Mouse (Mus musculus): ENCODE measurements around the gene Grasp. TPM values are rescaled to one million over a fixed set of nuclear protein-coding genes. Genes with fewer than 3 reads are reported as not detected.
A peak's percentile ranks its signal among the peaks of the same experiment; 100 is the strongest.

The Grasp gene
- polyA plus RNA-seq, 1 experiment, result 5.3 TPM

DNA sequence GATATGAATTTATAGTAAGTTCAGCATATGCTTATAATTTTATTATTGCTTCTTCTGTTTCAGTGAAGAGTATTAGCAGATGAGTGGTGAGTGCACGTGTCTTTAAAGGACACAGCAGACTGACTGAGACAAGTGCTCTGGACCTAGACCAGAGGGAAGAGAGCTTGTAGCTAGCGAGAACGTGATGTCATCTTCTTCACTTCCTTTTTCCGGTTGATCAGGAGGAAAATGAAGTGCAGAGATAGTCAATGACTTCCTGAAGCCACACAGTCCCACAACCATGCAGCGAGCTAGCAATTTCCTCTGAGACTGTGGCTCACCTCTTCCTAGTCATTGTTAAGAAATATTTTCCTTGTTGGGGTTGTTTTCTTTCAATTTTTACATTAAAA is 33.2 kb upstream of the Grasp start:
- no peak overlapping the region for H3K4me3 ChIP-seq (replicated peaks; ENCODE audit: insufficient read depth, low read depth, low read length)
- 51% methylated on average over 5 of the region's 5 CpGs for WGBS
- TF ChIP-seq POLR2A (IDR thresholded peaks at IDR 0.05; ENCODE audit: borderline replicate concordance, insufficient read depth, low read length) (no peak), CTCF (IDR thresholded peaks at IDR 0.05; ENCODE audit: borderline replicate concordance, insufficient read depth, low read depth, low read length) (no peak)

DNA sequence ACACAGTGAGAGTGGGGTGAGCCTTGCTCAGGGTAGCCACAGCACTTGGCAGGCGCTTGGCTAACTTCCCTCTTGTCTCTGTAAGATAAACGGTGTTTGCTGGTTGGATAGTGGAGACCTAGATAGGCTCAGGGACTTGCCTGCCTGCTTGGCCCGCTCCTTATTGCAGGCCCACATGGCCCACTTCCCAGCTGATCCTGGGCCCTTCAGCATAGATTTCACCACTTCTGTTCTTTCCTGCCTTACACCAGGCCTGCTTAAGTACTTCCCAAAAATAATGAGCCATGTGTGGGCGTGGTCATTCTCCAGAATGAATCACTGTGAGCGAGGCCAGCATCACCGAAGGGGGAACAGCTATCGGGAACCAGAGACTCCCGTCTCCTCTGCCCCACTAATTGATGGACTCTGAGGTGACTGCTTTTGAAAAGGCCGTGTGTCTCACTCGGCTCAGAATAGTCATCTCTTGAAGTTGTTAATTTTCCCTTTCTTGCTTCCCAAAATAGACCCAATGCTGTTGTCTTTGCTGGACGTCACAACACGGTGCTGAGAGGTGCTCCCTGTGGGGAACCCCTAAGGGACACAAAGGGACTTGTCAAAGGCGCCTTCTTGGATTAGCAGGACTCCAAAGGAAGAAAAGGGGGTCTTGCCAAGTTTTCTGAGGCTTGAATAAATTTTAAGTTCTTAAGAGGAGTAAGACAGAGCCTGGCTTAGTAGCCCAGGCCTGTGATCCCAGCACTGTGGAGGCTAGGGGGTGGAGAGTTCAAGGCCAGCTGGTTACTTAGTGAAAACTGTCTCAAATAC is 32.3 kb upstream of the Grasp start:
- TF ChIP-seq CTCF (IDR thresholded peaks at IDR 0.05; ENCODE audit: borderline replicate concordance, insufficient read depth, low read depth, low read length) (no peak), POLR2A (IDR thresholded peaks at IDR 0.05; ENCODE audit: borderline replicate concordance, insufficient read depth, low read length) (no peak)
- no peak overlapping the region for H3K4me3 ChIP-seq (replicated peaks; ENCODE audit: insufficient read depth, low read depth, low read length)
- H3K27ac ChIP-seq (ENCODE audit: insufficient read depth, low read length), result peak overlapping the region; percentile 40; the same call in 1 of the 2 replicates
- peaks cover 32% of the 10 kb centered on the region for H3K4me1 ChIP-seq (ENCODE audit: control insufficient read depth, insufficient read depth, low read length)
- WGBS, result 32% methylated on average over 13 of the region's 13 CpGs
- no peak for DNase-seq
- H3K27me3 ChIP-seq (ENCODE audit: control insufficient read depth, insufficient read depth, low read length), result no peaks in the 10 kb centered on the region

More for the DNA sequence above, 33.2 kb upstream of the Grasp start:
- H3K27me3 ChIP-seq (ENCODE audit: control insufficient read depth, insufficient read depth, low read length), result no peaks in the 10 kb centered on the region
- no peak for DNase-seq
- peaks cover 32% of the 10 kb centered on the region for H3K4me1 ChIP-seq (ENCODE audit: control insufficient read depth, insufficient read depth, low read length)
- no peak overlapping the region for H3K27ac ChIP-seq (ENCODE audit: insufficient read depth, low read length)

DNA sequence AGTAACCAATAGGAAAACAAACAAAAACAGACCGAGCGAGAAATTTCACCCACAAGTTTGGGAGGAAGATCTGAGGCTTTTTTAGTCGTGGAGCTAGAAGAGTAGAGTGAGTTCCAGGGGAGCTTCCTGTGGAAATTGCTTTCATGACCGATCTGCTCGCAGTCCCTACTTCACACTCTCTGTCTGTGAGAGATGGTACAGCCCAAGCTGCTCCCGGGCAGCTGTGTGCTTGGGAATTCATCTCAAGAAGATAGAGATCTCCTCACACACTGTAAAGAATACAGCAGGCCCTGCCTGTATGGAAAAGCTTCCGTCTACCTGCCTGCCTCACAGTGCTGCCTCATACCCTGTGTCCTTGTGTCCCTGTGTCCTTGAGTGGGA is 31.7 kb upstream of the Grasp start:
- H3K27ac ChIP-seq (ENCODE audit: insufficient read depth, low read length), result no peak overlapping the region
- WGBS, result 52% methylated on average over 7 of the region's 7 CpGs
- DNase-seq, result no peak

DNA sequence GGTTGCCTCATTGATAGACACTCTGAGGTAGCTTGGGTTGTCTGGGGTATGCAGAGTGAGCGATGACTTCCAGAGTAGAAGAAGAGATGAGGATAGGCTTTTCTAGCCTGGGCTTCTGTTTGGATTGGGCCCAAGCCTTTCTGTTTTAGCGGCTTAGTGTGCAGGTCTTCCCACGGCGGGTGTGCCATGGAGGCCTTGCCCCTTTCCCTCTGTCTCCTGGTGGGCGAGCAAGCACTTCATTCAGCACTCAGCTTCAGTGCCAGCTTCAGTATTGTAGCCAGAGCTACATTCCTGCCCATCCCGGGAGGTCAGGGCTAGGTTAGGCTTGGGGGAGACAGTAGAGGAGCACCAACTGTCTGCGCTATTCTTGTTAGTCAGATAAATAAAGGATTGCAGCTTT is 31.3 kb upstream of the Grasp start:
- no peak overlapping the region for H3K27ac ChIP-seq (ENCODE audit: insufficient read depth, low read length)
- TF ChIP-seq CTCF (IDR thresholded peaks at IDR 0.05; ENCODE audit: borderline replicate concordance, insufficient read depth, low read depth, low read length), result no peak
- no peak for TF ChIP-seq POLR2A (IDR thresholded peaks at IDR 0.05; ENCODE audit: borderline replicate concordance, insufficient read depth, low read length)
- no peak overlapping the region for H3K4me3 ChIP-seq (replicated peaks; ENCODE audit: insufficient read depth, low read depth, low read length)
- no peak for DNase-seq
- H3K27me3 ChIP-seq (ENCODE audit: control insufficient read depth, insufficient read depth, low read length), result no peaks in the 10 kb centered on the region
- H3K4me1 ChIP-seq (ENCODE audit: control insufficient read depth, insufficient read depth, low read length), result peaks cover 27% of the 10 kb centered on the region
- WGBS, result 52% methylated on average over 7 of the region's 7 CpGs

More for the DNA sequence above, 31.7 kb upstream of the Grasp start:
- H3K4me3 ChIP-seq (replicated peaks; ENCODE audit: insufficient read depth, low read depth, low read length), result no peak overlapping the region
- no peaks in the 10 kb centered on the region for H3K27me3 ChIP-seq (ENCODE audit: control insufficient read depth, insufficient read depth, low read length)
- TF ChIP-seq CTCF (IDR thresholded peaks at IDR 0.05; ENCODE audit: borderline replicate concordance, insufficient read depth, low read depth, low read length) (no peak), POLR2A (IDR thresholded peaks at IDR 0.05; ENCODE audit: borderline replicate concordance, insufficient read depth, low read length) (no peak)
- peaks cover 29% of the 10 kb centered on the region for H3K4me1 ChIP-seq (ENCODE audit: control insufficient read depth, insufficient read depth, low read length)

DNA sequence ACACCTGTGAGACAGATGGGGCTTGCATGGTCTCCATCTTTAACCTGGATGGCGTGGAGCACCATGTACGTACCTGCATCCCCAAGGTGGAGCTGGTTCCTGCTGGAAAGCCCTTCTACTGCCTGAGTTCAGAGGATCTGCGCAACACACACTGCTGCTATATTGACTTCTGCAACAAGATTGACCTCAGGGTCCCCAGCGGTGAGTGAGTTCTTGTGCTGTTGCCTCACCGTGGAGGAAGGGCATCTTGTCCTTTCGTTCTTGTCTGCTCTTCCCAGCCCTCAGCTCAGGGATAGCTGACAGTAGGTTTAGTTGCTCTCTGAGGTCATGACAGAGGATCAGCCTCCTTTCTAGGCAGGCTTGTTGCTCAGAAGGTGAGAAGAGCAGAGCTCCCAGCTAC is 30.0 kb upstream of the Grasp start:
- 90% methylated on average over 6 of the region's 6 CpGs for WGBS
- no peak overlapping the region for H3K4me3 ChIP-seq (replicated peaks; ENCODE audit: insufficient read depth, low read depth, low read length)
- peaks cover 27% of the 10 kb centered on the region for H3K4me1 ChIP-seq (ENCODE audit: control insufficient read depth, insufficient read depth, low read length)
- TF ChIP-seq POLR2A (IDR thresholded peaks at IDR 0.05; ENCODE audit: borderline replicate concordance, insufficient read depth, low read length), result no peak
- TF ChIP-seq CTCF (IDR thresholded peaks at IDR 0.05; ENCODE audit: borderline replicate concordance, insufficient read depth, low read depth, low read length), result no peak
- H3K27me3 ChIP-seq (ENCODE audit: control insufficient read depth, insufficient read depth, low read length), result no peaks in the 10 kb centered on the region
- no peak overlapping the region for H3K27ac ChIP-seq (ENCODE audit: insufficient read depth, low read length)
- DNase-seq, result no peak

DNA sequence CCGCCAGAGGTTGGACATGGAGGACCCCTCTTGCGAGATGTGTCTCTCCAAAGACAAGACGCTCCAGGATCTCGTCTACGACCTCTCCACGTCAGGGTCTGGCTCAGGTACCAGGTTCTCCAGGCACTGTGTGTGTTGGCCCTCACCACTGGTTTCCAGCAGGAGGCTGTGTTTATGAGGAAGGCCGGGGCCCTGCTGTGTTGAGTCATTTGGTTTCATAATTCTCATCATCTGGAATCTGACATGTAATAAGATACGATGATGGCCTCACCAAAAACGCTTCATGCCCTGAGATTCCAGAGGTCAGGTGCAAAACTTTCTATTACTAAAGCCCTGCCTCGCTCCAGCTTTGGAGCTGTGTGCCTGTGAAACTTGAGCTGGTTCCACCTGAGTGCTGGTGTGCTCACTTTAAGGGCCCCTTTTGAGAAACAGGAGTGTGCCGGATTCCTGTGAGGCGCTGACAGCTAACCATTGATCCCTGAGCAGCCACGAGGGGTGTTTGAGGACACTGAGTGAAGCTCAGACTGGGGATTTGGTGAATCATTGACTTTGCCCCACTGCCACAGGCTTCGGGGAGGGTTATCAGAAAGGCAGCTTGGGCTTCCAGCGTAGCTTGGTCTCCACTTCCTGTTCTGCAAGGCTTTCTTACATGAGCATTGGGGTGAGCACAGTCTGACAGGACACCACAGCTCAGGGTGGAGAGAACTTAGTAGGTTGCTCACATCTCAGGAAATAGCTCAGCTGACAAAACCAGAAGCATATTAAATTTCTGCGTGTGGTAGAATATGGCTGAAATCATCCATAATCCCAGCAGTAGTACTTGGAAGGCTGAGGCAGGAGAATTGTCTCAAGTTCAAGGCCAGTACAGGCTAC is 28.8 kb upstream of the Grasp start:
- Histone ChIP-seq H3K4me3 (replicated peaks; ENCODE audit: insufficient read depth, low read depth, low read length) (no peak overlapping the region), H3K27me3 (ENCODE audit: control insufficient read depth, insufficient read depth, low read length) (no peaks in the 10 kb centered on the region), H3K4me1 (ENCODE audit: control insufficient read depth, insufficient read depth, low read length) (peaks cover 27% of the 10 kb centered on the region), H3K27ac (ENCODE audit: insufficient read depth, low read length) (no peak overlapping the region)
- TF ChIP-seq CTCF (IDR thresholded peaks at IDR 0.05; ENCODE audit: borderline replicate concordance, insufficient read depth, low read depth, low read length), result no peak
- 93% methylated on average over 16 of the region's 16 CpGs for WGBS
- DNase-seq, result no peak

DNA sequence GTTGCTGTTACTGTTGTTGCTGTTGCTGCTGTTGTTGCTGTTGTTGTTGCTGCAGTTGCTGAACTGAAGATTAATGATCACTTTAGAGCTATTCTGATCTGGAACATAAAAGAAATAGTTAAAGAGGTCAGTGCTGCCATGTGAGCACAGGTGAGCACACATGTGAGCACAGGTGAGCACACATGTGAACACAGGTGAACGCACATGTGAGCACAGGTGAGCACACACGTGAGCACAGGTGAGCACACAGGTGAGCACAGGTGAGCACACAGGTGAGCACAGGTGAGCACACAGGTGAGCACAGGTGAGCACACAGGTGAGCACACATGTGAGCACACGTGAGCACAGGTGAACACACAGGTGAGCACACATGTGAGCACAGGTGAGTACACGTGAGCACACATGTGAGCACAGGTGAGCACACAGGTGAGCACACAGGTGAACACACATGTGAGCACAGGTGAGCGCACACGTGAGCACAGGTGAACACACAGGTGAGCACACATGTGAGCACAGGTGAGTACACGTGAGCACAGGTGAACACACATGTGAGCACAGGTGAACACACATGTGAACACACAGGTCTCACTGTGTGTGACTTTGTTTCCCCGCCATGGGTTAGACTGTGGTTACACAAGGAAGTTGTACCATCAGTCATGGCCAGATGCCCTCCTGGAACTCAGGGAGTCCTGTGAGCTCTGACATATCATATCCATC is 27.8 kb upstream of the Grasp start:
- H3K4me3 ChIP-seq (replicated peaks; ENCODE audit: insufficient read depth, low read depth, low read length), result no peak overlapping the region
- TF ChIP-seq CTCF (IDR thresholded peaks at IDR 0.05; ENCODE audit: borderline replicate concordance, insufficient read depth, low read depth, low read length) (no peak), POLR2A (IDR thresholded peaks at IDR 0.05; ENCODE audit: borderline replicate concordance, insufficient read depth, low read length) (no peak)
- DNase-seq, result no peak
- no peak overlapping the region for H3K27ac ChIP-seq (ENCODE audit: insufficient read depth, low read length)
- 92% methylated on average over 8 of the region's 8 CpGs for WGBS
- H3K27me3 ChIP-seq (ENCODE audit: control insufficient read depth, insufficient read depth, low read length), result no peaks in the 10 kb centered on the region
- peaks cover 21% of the 10 kb centered on the region for H3K4me1 ChIP-seq (ENCODE audit: control insufficient read depth, insufficient read depth, low read length)
